Mouse (Mus musculus): ENCODE measurements around the gene Gipc3.

The Gipc3 gene

DNA sequence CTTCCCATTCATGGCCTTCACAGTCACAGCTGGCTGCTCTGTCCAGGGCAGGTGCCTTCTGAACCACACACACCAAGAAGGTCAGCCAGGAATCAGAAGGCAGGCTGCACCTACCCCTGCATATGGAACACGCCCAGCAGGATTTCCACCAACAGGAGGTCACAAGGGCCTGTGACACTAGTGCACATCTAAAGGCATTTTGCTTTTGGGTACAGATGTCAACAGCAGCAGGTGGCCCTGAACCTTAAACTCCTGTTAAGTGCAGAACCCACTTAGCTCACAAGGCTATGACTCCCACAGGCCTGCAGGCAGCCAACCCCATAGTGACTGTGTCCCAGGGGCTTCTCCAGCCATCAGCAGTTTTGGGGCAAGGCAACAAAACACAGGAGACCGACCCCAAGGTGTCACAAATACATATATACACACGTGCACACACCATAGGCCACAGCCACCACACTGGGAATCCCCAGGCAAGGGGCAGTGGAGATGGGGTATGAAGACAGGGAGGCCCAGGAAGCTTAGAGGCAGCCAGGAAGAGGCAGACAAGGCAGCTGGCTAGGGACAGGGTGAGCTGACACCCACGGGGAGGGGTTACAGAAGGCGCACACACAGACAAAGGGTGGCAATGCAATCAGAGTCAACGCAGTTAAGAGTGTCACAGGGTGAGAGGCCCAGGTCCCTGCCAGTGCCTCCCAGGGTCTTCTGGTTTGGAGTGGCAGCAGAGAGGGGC, 23.6 kb upstream of the Gipc3 start:
- DNase-seq, result no peak

GRCm38 (mm10) chr10:81365672-81366476, 22.8 kb upstream of the Gipc3 start, which contains the start of gene 4930404N11Rik:
TSS of gene 4930404N11Rik (minus strand) at chr10:81365816.
- no peak for DNase-seq

- DNase-seq, result no peak
Observed at GRCm38 (mm10) chr10:81365073-81365472, 22.0 kb upstream of the Gipc3 start.

DNA sequence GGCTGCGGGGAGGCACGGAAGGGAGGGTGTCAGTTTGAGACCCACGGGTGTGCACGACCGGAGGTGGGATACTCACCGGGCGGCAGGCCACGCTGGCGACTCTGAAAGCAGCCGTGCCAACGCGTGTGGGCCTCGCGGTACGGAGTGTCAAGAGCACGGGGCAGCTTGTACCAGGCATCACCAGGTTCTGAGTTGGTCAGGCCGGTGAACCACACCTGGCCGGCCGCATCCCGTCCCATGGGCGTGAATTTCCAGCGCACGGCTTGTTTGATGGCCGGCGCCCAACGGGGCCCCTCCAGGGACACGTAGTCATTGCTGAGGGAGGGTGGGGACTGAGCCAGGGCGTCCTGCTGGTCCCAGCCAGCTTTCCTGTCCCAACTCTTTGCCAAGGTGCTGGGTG, 21.6 kb upstream of the Gipc3 start:
- DNase-seq, result no peak

DNA sequence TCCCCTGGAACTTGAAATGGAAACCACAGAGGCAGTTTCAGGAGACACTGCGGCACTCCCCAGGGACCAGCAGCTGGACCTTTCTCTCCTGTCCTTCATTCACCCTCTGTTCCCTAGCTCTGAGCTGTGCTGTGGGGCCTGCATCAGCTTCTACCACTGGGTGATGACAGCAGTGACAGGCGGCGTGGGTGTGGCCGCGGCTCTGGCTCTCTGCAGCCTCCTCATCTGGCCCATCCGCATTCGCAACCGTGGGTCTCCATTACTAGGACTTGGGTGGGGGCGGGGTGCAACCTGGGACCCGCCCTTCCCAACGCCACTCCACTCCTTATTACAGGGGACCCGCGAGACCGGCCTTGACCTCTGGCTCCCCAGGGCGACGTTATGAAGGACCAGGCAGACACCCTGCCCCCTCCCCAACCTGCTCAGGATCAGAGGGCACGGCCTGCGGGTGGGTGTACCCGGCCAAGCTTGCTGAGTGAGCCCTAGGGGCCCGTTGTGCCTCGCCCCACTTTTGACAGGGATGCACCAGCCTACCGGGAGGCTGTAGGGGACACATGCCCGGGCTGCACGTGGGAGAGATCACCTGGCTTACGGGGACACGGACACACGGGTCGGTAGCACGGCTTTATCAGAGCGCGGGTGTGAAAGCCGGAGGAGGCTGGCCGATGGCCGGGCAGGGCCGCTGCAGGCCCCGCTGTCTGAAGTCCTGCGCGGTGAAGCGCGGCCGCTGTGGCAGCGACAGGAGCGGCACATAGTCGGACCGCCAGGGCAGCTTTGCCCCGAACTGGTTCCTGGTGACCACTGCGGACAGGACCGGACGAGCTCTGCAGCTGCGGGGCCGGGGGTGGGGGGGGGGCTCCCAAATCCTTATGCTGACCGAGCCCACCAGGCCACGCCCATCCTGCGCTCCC, 20.6 kb upstream of the Gipc3 start:
- DNase-seq, result no peak

DNA sequence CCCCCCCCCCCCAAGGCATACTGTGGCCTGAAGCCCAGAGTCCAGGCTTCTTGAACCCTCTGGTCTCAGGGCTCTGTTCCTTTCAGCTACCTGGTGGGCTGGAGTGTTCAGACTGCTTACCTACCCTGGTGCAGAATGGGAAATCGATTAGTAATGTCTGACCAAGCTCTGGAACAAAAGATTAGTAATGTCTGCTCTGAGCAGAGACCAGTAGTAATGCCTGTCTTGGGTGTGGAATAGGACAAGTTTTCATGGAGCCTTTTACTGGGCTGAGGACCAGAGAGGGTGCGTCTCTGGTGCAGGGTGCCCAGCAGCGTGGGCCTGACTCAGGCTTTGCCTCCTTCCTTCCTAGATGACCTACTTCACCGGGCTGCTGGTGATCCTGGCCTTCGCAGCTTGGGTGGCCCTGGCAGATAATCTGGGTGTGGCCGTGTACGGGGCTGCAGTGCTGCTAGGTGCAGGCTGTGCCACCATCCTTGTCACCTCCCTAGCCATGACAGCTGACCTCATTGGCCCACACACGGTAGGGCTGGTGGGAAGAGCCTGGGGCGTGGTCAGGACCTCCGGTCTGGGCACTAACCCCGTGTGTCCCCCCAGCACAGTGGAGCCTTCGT, 19.4 kb upstream of the Gipc3 start:
- no peak for DNase-seq

- DNase-seq, result no peak
Observed at GRCm38 (mm10) chr10:81360721-81361120, 17.7 kb upstream of the Gipc3 start.

DNA sequence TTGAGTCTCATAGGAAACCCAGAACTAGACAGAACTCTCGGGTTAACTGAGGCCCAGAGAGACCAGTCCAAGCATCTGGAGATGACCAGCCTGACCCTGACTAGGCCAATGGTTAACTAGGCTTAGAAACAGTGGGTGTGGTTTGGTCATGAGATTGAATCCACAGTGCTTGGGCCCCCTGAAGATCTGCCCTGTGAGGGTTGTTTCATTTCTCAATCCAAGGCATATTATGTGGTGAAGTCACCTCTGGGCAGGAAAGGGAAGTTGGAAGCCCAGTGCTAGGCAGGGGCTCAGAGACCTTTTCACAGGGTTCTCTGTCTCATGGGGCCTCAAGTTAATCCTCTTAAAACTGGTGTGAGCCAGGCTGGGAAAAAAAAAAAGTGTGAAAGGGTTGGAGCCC, 15.8 kb upstream of the Gipc3 start:
- no peak for DNase-seq

GRCm38 (mm10) chr10:81358209-81358608, 15.1 kb upstream of the Gipc3 start:
- no peak for DNase-seq

- peak; percentile 93 to 96 for DNase-seq
Observed at GRCm38 (mm10) chr10:81356991-81357844, 14.2 kb upstream of the Gipc3 start, which contains the start of gene Mfsd12. TSS of gene Mfsd12 (plus strand) at chr10:81357491.

- DNase-seq, result no peak
Observed at GRCm38 (mm10) chr10:81356352-81356990, 13.4 kb upstream of the Gipc3 start.

- no peak for DNase-seq
Observed at GRCm38 (mm10) chr10:81355533-81355932, 12.5 kb upstream of the Gipc3 start.

- DNase-seq, result no peak
Observed at GRCm38 (mm10) chr10:81354738-81355477, 11.8 kb upstream of the Gipc3 start.

DNA sequence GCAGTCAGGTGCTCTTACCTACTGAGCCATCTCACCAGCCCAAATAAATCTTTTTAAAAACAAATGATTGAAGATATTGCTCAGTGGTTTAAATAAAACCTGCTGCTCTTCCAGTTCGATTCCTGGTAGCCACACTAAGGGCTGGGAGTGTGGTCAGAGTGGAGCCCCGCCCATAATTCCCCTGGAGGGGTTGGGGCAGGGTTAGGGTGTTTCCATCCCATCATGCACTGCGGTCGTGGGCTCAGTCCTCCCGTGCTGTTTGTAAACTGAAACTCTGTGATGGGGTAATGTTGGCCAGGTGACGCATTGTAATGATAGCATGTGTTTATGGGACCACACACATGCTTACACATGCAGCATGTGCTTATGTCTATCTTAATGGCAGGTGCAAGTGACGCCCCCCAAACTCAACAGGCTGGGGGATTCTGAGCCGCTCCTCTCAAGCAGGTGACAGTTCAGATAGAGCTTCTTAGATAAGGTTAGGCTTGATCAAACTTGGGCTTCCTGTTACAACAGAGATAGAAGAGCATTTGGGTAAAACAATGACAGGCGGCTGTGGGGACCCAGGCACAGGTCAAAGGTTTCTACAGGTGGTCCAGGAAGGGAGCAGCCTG, 8.7 kb upstream of the Gipc3 start:
- no peak for DNase-seq

DNA sequence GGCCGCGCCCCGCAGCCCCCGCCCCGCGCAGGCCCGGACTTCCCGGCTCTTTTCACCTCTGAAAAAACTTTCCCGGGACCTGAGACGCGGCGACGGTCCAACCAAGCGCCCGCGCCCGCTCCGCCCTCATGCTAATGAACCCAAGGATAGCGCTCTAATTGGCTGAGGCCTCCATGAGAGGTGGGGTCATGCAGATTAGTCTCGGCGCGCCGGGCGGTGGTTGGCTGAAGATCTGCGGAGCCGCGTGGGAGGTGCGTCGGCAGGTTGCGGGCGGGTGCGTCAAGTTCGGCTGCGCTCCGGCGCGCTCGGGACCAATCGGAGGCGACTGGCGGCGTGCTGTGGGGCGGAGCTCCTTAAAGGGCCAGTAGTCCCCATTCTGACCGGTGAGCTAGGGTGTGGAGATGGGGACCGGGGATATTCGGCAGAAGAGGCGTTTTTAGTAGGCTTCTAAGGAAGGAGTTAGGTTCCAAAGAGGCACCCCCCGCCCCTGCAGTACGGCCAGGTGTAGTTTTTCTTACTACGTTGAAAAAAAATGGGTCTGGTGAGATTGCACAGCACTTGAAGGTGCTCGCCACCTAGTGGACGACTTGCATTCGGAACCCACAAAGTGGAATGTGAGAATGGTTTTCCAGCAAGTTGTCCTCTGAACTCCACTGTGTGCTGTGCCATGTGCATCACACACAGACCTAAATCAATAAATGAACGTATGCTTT, 7.4 kb upstream of the Gipc3 start, which contains the start of gene Hmg20b:
Hmg20b (minus strand) TSS at position 130 of the 713 bp plus-strand sequence.
- peak; percentile 99 to 100 for DNase-seq

DNA sequence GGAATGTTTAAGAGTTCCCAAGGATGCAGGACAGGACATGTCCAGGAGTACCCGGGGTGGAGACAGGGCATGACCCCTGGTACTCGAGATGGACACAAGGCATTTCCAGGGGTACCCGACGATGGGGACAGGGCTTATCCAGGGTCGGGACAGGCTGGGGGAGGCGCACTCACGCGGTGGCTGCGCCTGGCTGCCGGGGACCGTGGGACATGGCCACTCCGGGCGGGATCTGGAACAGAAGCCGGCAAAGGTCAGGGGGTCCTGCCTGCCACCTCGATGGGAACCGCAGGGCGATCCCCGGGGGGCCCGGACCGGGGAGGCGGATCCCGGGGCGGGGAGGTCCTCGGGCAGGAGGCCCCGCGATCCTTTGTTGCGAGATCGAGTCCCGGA, 6.9 kb upstream of the Gipc3 start:
- DNase-seq, result no peak

- no peak for DNase-seq
Observed at GRCm38 (mm10) chr10:81349146-81349545, 6.1 kb upstream of the Gipc3 start.

- DNase-seq, result no peak
Observed at GRCm38 (mm10) chr10:81346453-81347067, 3.5 kb upstream of the Gipc3 start.

- no peak for DNase-seq
Observed at GRCm38 (mm10) chr10:81345162-81345534, 2.1 kb upstream of the Gipc3 start.

Data from cerebellum, adult 18-20 months (tissue).